Mouse (Mus musculus): ENCODE measurements around the gene Gm10681. TPM values are rescaled to one million over a fixed set of nuclear protein-coding genes. Genes with fewer than 3 reads are reported as not detected.
"Not testable (repeated sequence)": the region's sequence is repeated elsewhere in the genome, so short reads cannot be mapped to it uniquely, and the experiment has no call there.

Gene Gm10681
- total RNA-seq (2021), result not detected
- long read RNA-seq, experiment 1, result 0 reads
- long read RNA-seq, experiment 2, result 0 reads

GRCm38 (mm10) chr3:98588707-98589106 is at the start of gene Gm10681:
Gene Gm10681 (minus strand): TSS chr3:98588807.
- intact Hi-C loops (cut with DNase I), result no loop called here
- no peak for DNase-seq

- DNase-seq, result no peak
- intact Hi-C loops (cut with DNase I), result no loop called here
These were observed 46.5 kb upstream of the Gm10681 start for GRCm38 (mm10) chr3:98635145-98635544.

- DNase-seq, result no peak
- intact Hi-C loops (cut with DNase I), result no loop called here
These were observed 41.5 kb upstream of the Gm10681 start, which contains the start of gene Hsd3b5 for GRCm38 (mm10) chr3:98630152-98630551. Gene Hsd3b5 (minus strand): TSS chr3:98630252.

- intact Hi-C loops (cut with DNase I), result no loop called here
- DNase-seq, result no peak
These were observed 41.0 kb upstream of the Gm10681 start for GRCm38 (mm10) chr3:98629633-98630032.

- DNase-seq; intact Hi-C loops (cut with DNase I): not testable (repeated sequence)
These were observed 28.2 kb upstream of the Gm10681 start for GRCm38 (mm10) chr3:98616786-98617185.

GRCm38 (mm10) chr3:98616244-98616643 is 27.6 kb upstream of the Gm10681 start:
- intact Hi-C loops (cut with DNase I); DNase-seq: not testable (repeated sequence)

- DNase-seq; intact Hi-C loops (cut with DNase I): not testable (repeated sequence)
These were observed 25.9 kb upstream of the Gm10681 start for GRCm38 (mm10) chr3:98614406-98614927.

- intact Hi-C loops (cut with DNase I), result no loop called here
- no peak for DNase-seq
These were observed 25.4 kb upstream of the Gm10681 start for GRCm38 (mm10) chr3:98613963-98614362.

GRCm38 (mm10) chr3:98613540-98613939 is 24.9 kb upstream of the Gm10681 start:
- intact Hi-C loops (cut with DNase I); DNase-seq: not testable (repeated sequence)

GRCm38 (mm10) chr3:98587721-98588120 is 886 bp downstream of the Gm10681 start:
- no peak for DNase-seq
- intact Hi-C loops (cut with DNase I), result no loop called here

- DNase-seq; intact Hi-C loops (cut with DNase I): not testable (repeated sequence)
These were observed 6.0 kb downstream of the Gm10681 start for GRCm38 (mm10) chr3:98582622-98583021.

GRCm38 (mm10) chr3:98582202-98582601 is 6.4 kb downstream of the Gm10681 start:
- intact Hi-C loops (cut with DNase I); DNase-seq: not testable (repeated sequence)

GRCm38 (mm10) chr3:98581024-98581423 is 7.6 kb downstream of the Gm10681 start:
- intact Hi-C loops (cut with DNase I), result not testable (repeated sequence)
- peak in 1 of 2 experiments; percentile 14 for DNase-seq

- intact Hi-C loops (cut with DNase I); DNase-seq: not testable (repeated sequence)
These were observed 20.9 kb downstream of the Gm10681 start for GRCm38 (mm10) chr3:98567717-98568116.

GRCm38 (mm10) chr3:98564894-98565293 is 23.7 kb downstream of the Gm10681 start:
- DNase-seq; intact Hi-C loops (cut with DNase I): not testable (repeated sequence)

GRCm38 (mm10) chr3:98563831-98564230 is 24.8 kb downstream of the Gm10681 start:
- intact Hi-C loops (cut with DNase I), result not testable (repeated sequence)

GRCm38 (mm10) chr3:98560711-98561110 is 27.9 kb downstream of the Gm10681 start:
- intact Hi-C loops (cut with DNase I), result not testable (repeated sequence)

More at GRCm38 (mm10) chr3:98563831-98564230, 24.8 kb downstream of the Gm10681 start:
- DNase-seq, result not testable (repeated sequence)

GRCm38 (mm10) chr3:98550832-98551231 is 37.8 kb downstream of the Gm10681 start:
- DNase-seq; intact Hi-C loops (cut with DNase I): not testable (repeated sequence)

More at GRCm38 (mm10) chr3:98560711-98561110, 27.9 kb downstream of the Gm10681 start:
- DNase-seq, result not testable (repeated sequence)

GRCm38 (mm10) chr3:98550215-98550614 is 38.4 kb downstream of the Gm10681 start:
- DNase-seq; intact Hi-C loops (cut with DNase I): not testable (repeated sequence)

GRCm38 (mm10) chr3:98548495-98548894 is 40.1 kb downstream of the Gm10681 start:
- DNase-seq; intact Hi-C loops (cut with DNase I): not testable (repeated sequence)

- DNase-seq; intact Hi-C loops (cut with DNase I): not testable (repeated sequence)
These were observed 41.0 kb downstream of the Gm10681 start for GRCm38 (mm10) chr3:98547641-98548040.

GRCm38 (mm10) chr3:98524978-98525377 is 63.6 kb downstream of the Gm10681 start:
- intact Hi-C loops (cut with DNase I); DNase-seq: not testable (repeated sequence)
